Mouse (Mus musculus) liver, embryonic 16.5 days (tissue): ENCODE data around the gene Rag2. TPM values are rescaled to one million over a fixed set of nuclear protein-coding genes. Genes with fewer than 3 reads are reported as not detected.

ENCODE experiments used
- ATAC-seq: fragments of 200-750 bp; cut with Nextera tagmentation; 2 replicates; pipeline ENCODE4 v1.8.0; 2017; ENCODE audit warnings: low read depth, mild to moderate bottlenecking, moderate number of reproducible peaks, moderate library complexity
- H3K27ac ChIP-seq: fragments of 300-500 bp; sonication (generic); 2 replicates; pipeline ENCODE4 v1.5.1; 2014; ENCODE audit warnings: mild to moderate bottlenecking, low read length
- H3K27me3 ChIP-seq: fragments of 300-500 bp; sonication (generic); 2 replicates; pipeline ENCODE4 v1.6.1; 2014; ENCODE audit warnings: low read depth, low read length, mixed read lengths; ENCODE audit not compliant: control insufficient read depth, insufficient read depth
- H3K36me3 ChIP-seq: fragments of 300-500 bp; sonication (generic); 2 replicates; pipeline ENCODE4 v1.6.1; 2014; ENCODE audit warnings: mild to moderate bottlenecking; ENCODE audit not compliant: control insufficient read depth, insufficient read depth
- H3K4me1 ChIP-seq: fragments of 300-500 bp; sonication (generic); 2 replicates; pipeline ENCODE4 v1.6.1; 2014; ENCODE audit warnings: low read depth, low read length, mixed read lengths; ENCODE audit not compliant: control insufficient read depth
- H3K4me2 ChIP-seq: fragments of 300-500 bp; sonication (generic); 2 replicates; pipeline ENCODE4 v1.6.1; 2014; ENCODE audit warnings: low read depth, low read length, mixed read lengths
- H3K4me3 ChIP-seq: fragments of 300-500 bp; sonication (generic); 2 replicates; pipeline ENCODE4 v1.5.1; 2014; ENCODE audit warnings: low read depth, mild to moderate bottlenecking, low read length
- H3K9ac ChIP-seq: fragments of 300-500 bp; sonication (generic); 2 replicates; pipeline ENCODE4 v1.6.1; 2014; ENCODE audit warnings: low read depth, low read length
- H3K9me3 ChIP-seq: fragments of 300-500 bp; sonication (generic); replicated peaks from 2 replicates; pipeline ENCODE4 v1.6.1; 2016; ENCODE audit warnings: low read length; ENCODE audit not compliant: control insufficient read depth
- WGBS: fragments of 180-500 bp; shearing (Covaris S2); extraction: QIAGEN DNeasy Blood & Tissue Kit; methylation state at CpG from one replicate; pipeline ENCODE4 v1.1.7; 2014; ENCODE audit not compliant: insufficient replicate concordance; 5-methylcytosine and 5-hydroxymethylcytosine counted together
- polyA plus RNA-seq: library from polyadenylated mRNA; unstranded; fragments of >200 nt; fragmentation: Nextera tagmentation; extraction: Ambion mirVana; gene quantifications from 2 replicates; pipeline ENCODE4 v1.2.1, GENCODE M21; 2015

Rag2 gene
- polyA plus RNA-seq: 1.2 TPM in 2 replicates

DNA sequence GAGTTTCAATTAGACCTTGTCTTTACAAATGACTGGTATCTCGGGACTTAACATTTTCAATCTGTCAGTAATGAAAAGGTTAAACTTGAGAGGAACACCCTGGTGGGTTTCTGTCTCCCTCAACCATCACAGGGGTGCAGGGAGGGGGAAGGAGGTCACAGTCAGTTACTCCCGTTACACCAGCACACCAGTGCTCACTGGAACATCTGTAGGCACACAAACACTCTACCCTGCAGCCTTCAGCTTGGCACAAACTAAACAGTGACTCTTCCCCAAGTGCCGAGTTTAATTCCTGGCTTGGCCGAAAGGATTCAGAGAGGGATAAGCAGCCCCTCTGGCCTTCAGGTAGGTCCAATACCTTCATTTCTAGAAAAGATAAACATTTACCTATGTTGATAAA lies at the start of gene Rag2:
Gene Rag2, plus strand, starts transcription at position 193 of the 400 bp plus-strand sequence.
- Histone ChIP-seq H3K4me3 (no peak within 1 kb of the TSS), H3K4me2 (no peak within 1 kb of the TSS), H3K27ac (no peak within 1 kb of the TSS), H3K36me3 (no peaks in the 10 kb centered on the region), H3K9me3 (no peaks in the 10 kb centered on the region), H3K27me3 (no peaks in the 10 kb centered on the region), H3K4me1 (no peaks in the 10 kb centered on the region; the same call in 1 of the 2 replicates), H3K9ac (no peak within 1 kb of the TSS)
- no peak for ATAC-seq
- WGBS: 36% methylated on average over 4 of the region's 4 CpGs

DNA sequence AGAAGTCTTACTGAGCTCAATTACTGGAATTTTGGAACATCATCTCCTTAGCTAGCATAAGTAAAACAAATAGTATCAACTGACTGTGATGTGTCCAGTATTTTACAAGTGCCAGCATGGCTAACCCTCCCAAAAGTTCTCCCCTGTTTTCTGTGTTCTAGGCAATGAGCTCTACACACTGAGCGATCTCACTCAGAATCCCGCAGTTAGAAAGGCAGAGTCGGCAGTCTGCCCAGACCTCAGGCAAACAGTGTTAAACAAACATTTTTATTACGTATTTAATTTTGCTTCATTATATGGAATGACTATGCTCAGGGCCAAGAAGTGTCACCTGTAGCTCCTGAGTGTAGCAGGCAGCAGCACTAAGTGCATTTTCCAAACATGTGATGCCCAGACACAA lies 47.3 kb upstream of the Rag2 start:
- 81% methylated on average over 4 of the region's 4 CpGs for WGBS
- H3K27me3 ChIP-seq: no peaks in the 10 kb centered on the region
- H3K4me2 ChIP-seq: no peak overlapping the region
- no peaks in the 10 kb centered on the region for H3K9me3 ChIP-seq
- no peaks in the 10 kb centered on the region for H3K36me3 ChIP-seq
- no peak for ATAC-seq
- H3K27ac ChIP-seq: no peak overlapping the region
- no peak overlapping the region for H3K9ac ChIP-seq
- H3K4me1 ChIP-seq: no peaks in the 10 kb centered on the region
- H3K4me3 ChIP-seq: no peak overlapping the region

DNA sequence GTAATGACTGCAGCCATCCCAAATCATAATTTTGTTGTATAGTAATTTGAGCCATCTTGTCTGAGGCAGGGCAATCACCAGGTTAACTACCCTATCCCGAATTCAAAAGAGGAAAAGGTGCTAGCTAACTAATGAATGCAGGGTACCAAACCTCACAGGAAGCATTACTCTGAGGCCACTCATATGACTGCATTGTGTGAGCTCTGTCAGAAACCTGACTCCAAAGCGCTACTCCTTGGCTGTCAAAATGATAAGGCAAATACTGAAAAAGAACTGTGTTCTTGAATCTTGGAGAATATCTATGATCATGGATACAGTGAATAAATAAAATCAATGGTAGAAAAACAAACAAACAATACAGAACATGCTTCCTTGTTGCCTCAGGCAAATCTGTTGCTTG lies 44.5 kb upstream of the Rag2 start:
- no peaks in the 10 kb centered on the region for H3K36me3 ChIP-seq
- H3K4me3 ChIP-seq: no peak overlapping the region
- no peaks in the 10 kb centered on the region for H3K9me3 ChIP-seq
- no peaks in the 10 kb centered on the region for H3K27me3 ChIP-seq
- ATAC-seq: no peak
- H3K4me1 ChIP-seq: no peaks in the 10 kb centered on the region
- 61% methylated on average over 2 of the region's 2 CpGs for WGBS
- no peak overlapping the region for H3K4me2 ChIP-seq
- H3K27ac ChIP-seq: no peak overlapping the region
- no peak overlapping the region for H3K9ac ChIP-seq

DNA sequence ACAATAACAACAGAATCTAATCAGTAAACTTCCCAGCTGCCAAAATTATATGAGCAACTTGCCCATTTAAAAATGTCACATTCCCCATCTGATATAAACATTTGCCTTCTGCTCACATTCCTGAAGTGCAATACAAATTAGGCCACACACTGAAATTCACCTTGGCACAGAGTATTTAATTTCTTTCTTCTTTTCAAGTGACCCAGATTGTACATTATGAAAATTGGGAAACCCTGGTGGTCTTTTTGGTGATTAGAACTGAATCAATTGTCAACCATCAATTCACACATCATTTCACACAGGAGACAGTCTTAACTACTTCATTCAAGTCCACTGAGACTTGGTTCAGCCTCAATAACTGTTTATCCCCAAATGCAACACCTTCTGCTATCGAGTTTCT lies 44.1 kb upstream of the Rag2 start:
- Histone ChIP-seq H3K36me3 (no peaks in the 10 kb centered on the region), H3K27me3 (no peaks in the 10 kb centered on the region), H3K4me2 (no peak overlapping the region), H3K9me3 (no peaks in the 10 kb centered on the region), H3K4me1 (no peaks in the 10 kb centered on the region), H3K4me3 (no peak overlapping the region), H3K27ac (no peak overlapping the region), H3K9ac (no peak overlapping the region)
- WGBS: 58% methylated on average over 1 of the region's 1 CpGs
- no peak for ATAC-seq

DNA sequence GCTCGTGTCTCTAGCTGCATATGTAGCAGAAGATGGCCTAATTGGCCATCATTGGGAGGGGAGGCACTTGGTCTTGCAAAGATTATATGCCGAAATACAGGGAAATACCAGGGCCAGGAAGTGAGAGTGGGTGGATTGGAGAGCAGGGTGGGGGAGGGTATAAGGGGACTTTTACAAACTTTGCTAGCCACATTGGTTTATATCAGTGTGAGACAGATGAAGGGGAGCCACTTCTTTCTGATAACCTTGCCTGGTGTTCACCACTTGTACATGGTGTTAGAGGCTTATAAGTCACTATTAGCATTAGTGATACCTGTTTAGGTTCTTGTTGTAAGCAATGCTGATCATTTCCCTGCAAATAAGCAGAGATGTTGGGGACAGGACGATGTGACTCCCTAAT lies 43.5 kb upstream of the Rag2 start:
- no peaks in the 10 kb centered on the region for H3K4me1 ChIP-seq
- 38% methylated on average over 3 of the region's 3 CpGs for WGBS
- H3K36me3 ChIP-seq: no peaks in the 10 kb centered on the region
- H3K27me3 ChIP-seq: no peaks in the 10 kb centered on the region
- H3K27ac ChIP-seq: no peak overlapping the region
- no peak overlapping the region for H3K4me2 ChIP-seq
- H3K9ac ChIP-seq: no peak overlapping the region
- ATAC-seq: no peak
- H3K9me3 ChIP-seq: no peaks in the 10 kb centered on the region
- no peak overlapping the region for H3K4me3 ChIP-seq

DNA sequence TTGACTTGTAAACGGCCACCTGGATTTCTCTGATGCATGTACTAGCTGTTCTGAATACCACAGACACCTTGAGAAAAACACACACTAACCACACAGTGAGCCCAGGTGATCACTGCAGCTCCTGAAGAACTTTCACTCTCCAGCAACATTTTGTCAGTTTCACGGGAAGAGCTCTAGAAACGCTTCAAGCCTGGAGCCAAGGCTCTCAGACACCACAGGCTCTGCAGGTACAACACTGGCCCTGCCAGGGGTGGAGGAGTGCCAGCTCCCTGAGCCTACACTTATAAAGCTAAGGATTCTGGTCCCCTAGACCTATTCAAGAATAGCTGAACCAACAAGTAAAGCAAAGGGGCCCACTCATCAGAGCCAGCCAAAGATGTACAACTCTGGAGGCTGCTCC lies 43.1 kb upstream of the Rag2 start:
- ATAC-seq: no peak
- no peak overlapping the region for H3K9ac ChIP-seq
- no peak overlapping the region for H3K27ac ChIP-seq
- H3K4me1 ChIP-seq: no peaks in the 10 kb centered on the region
- H3K36me3 ChIP-seq: no peaks in the 10 kb centered on the region
- no peaks in the 10 kb centered on the region for H3K27me3 ChIP-seq
- H3K4me2 ChIP-seq: no peak overlapping the region
- H3K4me3 ChIP-seq: no peak overlapping the region
- 57% methylated on average over 3 of the region's 3 CpGs for WGBS
- no peaks in the 10 kb centered on the region for H3K9me3 ChIP-seq

DNA sequence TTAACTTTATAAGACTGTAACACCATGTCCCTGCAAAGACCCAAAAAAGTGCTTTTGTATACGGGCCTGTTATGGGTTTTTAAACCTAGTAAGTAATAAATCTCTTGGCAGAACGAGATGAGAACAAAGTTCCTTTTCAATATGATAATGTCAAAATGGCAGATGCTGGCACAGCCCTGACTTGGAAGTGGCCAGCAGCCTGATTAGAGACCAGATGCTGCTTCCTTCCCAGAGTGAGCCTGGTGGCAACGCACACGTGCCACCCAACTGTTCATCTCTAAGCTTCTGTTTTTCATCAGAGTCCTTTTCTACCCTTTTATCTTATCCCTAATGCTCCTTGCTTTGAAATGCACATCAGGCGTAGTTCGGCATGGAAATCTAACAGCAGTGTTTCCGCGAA lies 33.2 kb upstream of the Rag2 start:
- WGBS: 58% methylated on average over 8 of the region's 8 CpGs
- ATAC-seq: no peak
- no peaks in the 10 kb centered on the region for H3K9me3 ChIP-seq
- H3K27me3 ChIP-seq: no peaks in the 10 kb centered on the region
- H3K4me2 ChIP-seq: no peak overlapping the region
- H3K4me3 ChIP-seq: no peak overlapping the region
- no peak overlapping the region for H3K27ac ChIP-seq
- H3K4me1 ChIP-seq: no peaks in the 10 kb centered on the region
- no peak overlapping the region for H3K9ac ChIP-seq
- H3K36me3 ChIP-seq: no peaks in the 10 kb centered on the region

DNA sequence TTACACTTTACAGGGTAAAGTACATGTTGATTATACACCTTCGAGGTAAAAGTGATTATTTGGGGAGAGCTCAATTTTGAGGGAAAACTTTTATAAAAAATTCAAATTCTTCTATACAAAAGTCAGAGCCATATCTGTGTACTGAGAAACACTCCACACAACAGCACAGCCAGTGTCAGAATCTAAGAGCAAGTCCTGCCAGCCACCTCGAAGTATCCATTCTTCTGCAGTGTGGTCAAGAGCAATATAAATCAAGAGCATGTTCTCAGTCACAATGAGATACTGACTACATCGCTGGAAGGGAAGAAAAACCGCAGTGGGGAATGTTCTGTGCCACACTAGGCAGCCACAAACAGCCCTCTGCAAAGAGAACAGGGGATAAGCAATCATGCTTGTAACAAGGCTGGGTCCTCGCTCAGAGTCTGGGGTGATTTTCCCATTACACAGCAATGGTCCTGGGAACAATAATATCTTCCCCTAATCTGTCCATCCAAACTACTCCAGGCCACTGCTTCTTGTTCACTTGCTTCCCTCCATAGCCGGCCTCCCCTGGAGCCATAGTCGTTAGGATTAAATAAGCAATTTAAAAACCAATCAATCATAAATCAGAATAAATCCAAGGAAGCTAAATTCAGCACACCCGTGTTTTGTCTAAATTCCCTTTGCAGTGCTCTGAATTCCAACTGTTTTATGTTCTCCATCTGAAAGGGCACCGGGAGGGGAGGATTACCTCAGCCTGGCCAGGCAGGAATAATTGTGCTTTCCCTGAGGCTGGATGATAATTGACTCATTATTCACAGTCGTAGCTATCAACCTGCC lies 32.3 kb upstream of the Rag2 start:
- H3K4me2 ChIP-seq: no peak overlapping the region
- H3K27me3 ChIP-seq: no peaks in the 10 kb centered on the region
- H3K4me1 ChIP-seq: no peaks in the 10 kb centered on the region
- no peak for ATAC-seq
- WGBS: 47% methylated on average over 10 of the region's 10 CpGs
- no peak overlapping the region for H3K4me3 ChIP-seq
- H3K27ac ChIP-seq: no peak overlapping the region
- no peaks in the 10 kb centered on the region for H3K9me3 ChIP-seq
- no peak overlapping the region for H3K9ac ChIP-seq
- no peaks in the 10 kb centered on the region for H3K36me3 ChIP-seq

DNA sequence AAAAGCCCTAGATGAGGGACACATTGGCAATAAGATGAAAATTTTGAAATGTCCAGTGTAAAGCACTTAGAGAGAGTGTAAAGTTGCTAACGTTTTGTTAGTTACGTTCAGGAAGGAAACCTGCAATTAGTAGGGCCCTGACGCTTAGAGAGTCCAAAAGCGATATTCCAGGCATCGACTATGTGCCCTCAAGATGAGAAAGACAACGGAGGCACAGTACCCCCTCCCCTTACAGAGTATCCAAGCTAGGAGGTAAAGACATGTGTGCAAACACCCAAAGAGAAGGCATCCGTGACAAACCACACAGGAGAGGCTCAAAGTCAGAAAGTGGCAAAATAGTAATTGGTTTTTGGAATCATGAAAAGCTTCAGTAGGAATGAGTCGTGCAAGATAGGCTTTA lies 31.6 kb upstream of the Rag2 start:
- 61% methylated on average over 8 of the region's 8 CpGs for WGBS
- H3K9ac ChIP-seq: no peak overlapping the region
- no peaks in the 10 kb centered on the region for H3K36me3 ChIP-seq
- no peak overlapping the region for H3K4me2 ChIP-seq
- no peaks in the 10 kb centered on the region for H3K27me3 ChIP-seq
- H3K4me1 ChIP-seq: no peaks in the 10 kb centered on the region
- no peaks in the 10 kb centered on the region for H3K9me3 ChIP-seq
- H3K27ac ChIP-seq: no peak overlapping the region
- no peak for ATAC-seq
- H3K4me3 ChIP-seq: no peak overlapping the region
